Mouse (Mus musculus): ENCODE data around the gene Klhl21. TPM values are rescaled to one million over a fixed set of nuclear protein-coding genes. Genes with fewer than 3 reads are reported as not detected.
A peak's percentile ranks its signal among the peaks of the same experiment; 100 is the strongest.

Gene Klhl21
- polyA plus RNA-seq, 1 experiment from 2014 or later, result 4.7 TPM

GRCm38 (mm10) chr4:151981363-151981762 lies 27.2 kb upstream of the Klhl21 start:
- ATAC-seq, result peak; percentile 50; the same call in 1 of the 2 replicates
- 11% methylated on average over 5 of the region's 5 CpGs for WGBS

GRCm38 (mm10) chr4:151983043-151983442 lies 25.6 kb upstream of the Klhl21 start:
- WGBS, result 61% methylated on average over 17 of the region's 17 CpGs
- Histone ChIP-seq H3K27me3 (replicated peaks; ENCODE audit: control insufficient read depth, insufficient read depth, low read length) (no peaks in the 10 kb centered on the region), H3K4me1 (ENCODE audit: control insufficient read depth, insufficient read depth, low read depth, low read length) (peaks cover 13% of the 10 kb centered on the region), H3K9me3 (ENCODE audit: control insufficient read depth, low read length) (no peaks in the 10 kb centered on the region), H3K27ac (ENCODE audit: low read depth, low read length) (no peak overlapping the region), H3K9ac (ENCODE audit: low read depth, low read length) (no peak overlapping the region; the same call in 1 of the 2 replicates), H3K36me3 (ENCODE audit: control insufficient read depth, insufficient read depth, low read length) (peaks cover 10% of the 10 kb centered on the region), H3K4me3 (ENCODE audit: low read length) (no peak overlapping the region), H3K4me2 (ENCODE audit: low read length) (no peak overlapping the region)
- ATAC-seq, result no peak

More at GRCm38 (mm10) chr4:151981363-151981762, 27.2 kb upstream of the Klhl21 start:
- no peak overlapping the region for H3K9ac ChIP-seq (ENCODE audit: low read depth, low read length)
- H3K36me3 ChIP-seq (ENCODE audit: control insufficient read depth, insufficient read depth, low read length), result peaks cover 10% of the 10 kb centered on the region
- no peaks in the 10 kb centered on the region for H3K9me3 ChIP-seq (ENCODE audit: control insufficient read depth, low read length)
- peaks cover 2% of the 10 kb centered on the region for H3K4me1 ChIP-seq (ENCODE audit: control insufficient read depth, insufficient read depth, low read depth, low read length)
- H3K4me3 ChIP-seq (ENCODE audit: low read length), result no peak overlapping the region
- no peak overlapping the region for H3K4me2 ChIP-seq (ENCODE audit: low read length)
- no peaks in the 10 kb centered on the region for H3K27me3 ChIP-seq (replicated peaks; ENCODE audit: control insufficient read depth, insufficient read depth, low read length)
- no peak overlapping the region for H3K27ac ChIP-seq (ENCODE audit: low read depth, low read length)

GRCm38 (mm10) chr4:151983560-151983959 lies 25.0 kb upstream of the Klhl21 start:
- H3K4me1 ChIP-seq (ENCODE audit: control insufficient read depth, insufficient read depth, low read depth, low read length), result peaks cover 13% of the 10 kb centered on the region
- no peak overlapping the region for H3K4me3 ChIP-seq (ENCODE audit: low read length)
- H3K4me2 ChIP-seq (ENCODE audit: low read length), result no peak overlapping the region
- 35% methylated on average over 8 of the region's 9 CpGs for WGBS
- ATAC-seq, result 0 out of 2 replicates have a peak, but pooled peaks have one; percentile 31
- no peak overlapping the region for H3K27ac ChIP-seq (ENCODE audit: low read depth, low read length)
- peak overlapping the region; percentile 30; the same call in 1 of the 2 replicates for H3K9ac ChIP-seq (ENCODE audit: low read depth, low read length)
- no peaks in the 10 kb centered on the region for H3K9me3 ChIP-seq (ENCODE audit: control insufficient read depth, low read length)
- peaks cover 8% of the 10 kb centered on the region for H3K36me3 ChIP-seq (ENCODE audit: control insufficient read depth, insufficient read depth, low read length)
- no peaks in the 10 kb centered on the region for H3K27me3 ChIP-seq (replicated peaks; ENCODE audit: control insufficient read depth, insufficient read depth, low read length)

GRCm38 (mm10) chr4:151985886-151986285 lies 22.7 kb upstream of the Klhl21 start:
- H3K9ac ChIP-seq (ENCODE audit: low read depth, low read length), result no peak overlapping the region
- peaks cover 13% of the 10 kb centered on the region for H3K4me1 ChIP-seq (ENCODE audit: control insufficient read depth, insufficient read depth, low read depth, low read length)
- WGBS, result 43% methylated on average over 10 of the region's 10 CpGs
- ATAC-seq, result no peak
- no peak overlapping the region for H3K4me2 ChIP-seq (ENCODE audit: low read length)
- no peaks in the 10 kb centered on the region for H3K9me3 ChIP-seq (ENCODE audit: control insufficient read depth, low read length)
- H3K27ac ChIP-seq (ENCODE audit: low read depth, low read length), result no peak overlapping the region
- H3K4me3 ChIP-seq (ENCODE audit: low read length), result no peak overlapping the region
- H3K36me3 ChIP-seq (ENCODE audit: control insufficient read depth, insufficient read depth, low read length), result peaks cover 6% of the 10 kb centered on the region
- no peaks in the 10 kb centered on the region for H3K27me3 ChIP-seq (replicated peaks; ENCODE audit: control insufficient read depth, insufficient read depth, low read length)

GRCm38 (mm10) chr4:151986650-151987049 lies 22.0 kb upstream of the Klhl21 start:
- Histone ChIP-seq H3K27me3 (replicated peaks; ENCODE audit: control insufficient read depth, insufficient read depth, low read length) (no peaks in the 10 kb centered on the region), H3K36me3 (ENCODE audit: control insufficient read depth, insufficient read depth, low read length) (peaks cover 12% of the 10 kb centered on the region), H3K4me2 (ENCODE audit: low read length) (no peak overlapping the region), H3K27ac (ENCODE audit: low read depth, low read length) (no peak overlapping the region), H3K4me1 (ENCODE audit: control insufficient read depth, insufficient read depth, low read depth, low read length) (peaks cover 13% of the 10 kb centered on the region), H3K9me3 (ENCODE audit: control insufficient read depth, low read length) (no peaks in the 10 kb centered on the region), H3K4me3 (ENCODE audit: low read length) (no peak overlapping the region), H3K9ac (ENCODE audit: low read depth, low read length) (peak overlapping the region; percentile 11; the same call in 1 of the 2 replicates)
- 67% methylated on average over 8 of the region's 8 CpGs for WGBS
- no peak for ATAC-seq

GRCm38 (mm10) chr4:151988014-151988341 lies 20.6 kb upstream of the Klhl21 start:
- peak overlapping the region; percentile 64 for H3K4me3 ChIP-seq (ENCODE audit: low read length)
- H3K27me3 ChIP-seq (replicated peaks; ENCODE audit: control insufficient read depth, insufficient read depth, low read length), result no peaks in the 10 kb centered on the region
- H3K9me3 ChIP-seq (ENCODE audit: control insufficient read depth, low read length), result no peaks in the 10 kb centered on the region
- WGBS, result 27% methylated on average over 10 of the region's 10 CpGs
- H3K9ac ChIP-seq (ENCODE audit: low read depth, low read length), result peak overlapping the region; percentile 91
- H3K4me1 ChIP-seq (ENCODE audit: control insufficient read depth, insufficient read depth, low read depth, low read length), result peaks cover 13% of the 10 kb centered on the region
- H3K36me3 ChIP-seq (ENCODE audit: control insufficient read depth, insufficient read depth, low read length), result peaks cover 21% of the 10 kb centered on the region
- H3K4me2 ChIP-seq (ENCODE audit: low read length), result peak overlapping the region; percentile 60
- ATAC-seq, result no peak
- peak overlapping the region; percentile 83 for H3K27ac ChIP-seq (ENCODE audit: low read depth, low read length)

GRCm38 (mm10) chr4:151988342-151989109 lies 20.1 kb upstream of the Klhl21 start, which contains the start of gene Thap3:
Gene Thap3 (minus strand): TSS chr4:151988997.
- Histone ChIP-seq H3K36me3 (ENCODE audit: control insufficient read depth, insufficient read depth, low read length) (peaks cover 21% of the 10 kb centered on the region), H3K27me3 (replicated peaks; ENCODE audit: control insufficient read depth, insufficient read depth, low read length) (no peaks in the 10 kb centered on the region), H3K4me1 (ENCODE audit: control insufficient read depth, insufficient read depth, low read depth, low read length) (peaks cover 13% of the 10 kb centered on the region), H3K4me3 (ENCODE audit: low read length) (peak within 1 kb of the TSS; percentile 64), H3K9me3 (ENCODE audit: control insufficient read depth, low read length) (no peaks in the 10 kb centered on the region), H3K27ac (ENCODE audit: low read depth, low read length) (peak within 1 kb of the TSS; percentile 83), H3K9ac (ENCODE audit: low read depth, low read length) (peak within 1 kb of the TSS; percentile 91), H3K4me2 (ENCODE audit: low read length) (peak within 1 kb of the TSS; percentile 60)
- peak; percentile 81 for ATAC-seq
- under 1% methylated on average over 54 of the region's 54 CpGs for WGBS

- 34% methylated on average over 6 of the region's 6 CpGs for WGBS
- peaks cover 19% of the 10 kb centered on the region for H3K4me1 ChIP-seq (ENCODE audit: control insufficient read depth, insufficient read depth, low read depth, low read length)
- peaks cover 21% of the 10 kb centered on the region for H3K36me3 ChIP-seq (ENCODE audit: control insufficient read depth, insufficient read depth, low read length)
- no peaks in the 10 kb centered on the region for H3K9me3 ChIP-seq (ENCODE audit: control insufficient read depth, low read length)
- ATAC-seq, result peak; percentile 22
- H3K4me2 ChIP-seq (ENCODE audit: low read length), result peak overlapping the region; percentile 60
- no peak overlapping the region; the same call in 1 of the 2 replicates for H3K9ac ChIP-seq (ENCODE audit: low read depth, low read length)
- peak overlapping the region; percentile 64 for H3K4me3 ChIP-seq (ENCODE audit: low read length)
- no peak overlapping the region for H3K27ac ChIP-seq (ENCODE audit: low read depth, low read length)
- H3K27me3 ChIP-seq (replicated peaks; ENCODE audit: control insufficient read depth, insufficient read depth, low read length), result no peaks in the 10 kb centered on the region
Observed at GRCm38 (mm10) chr4:151989110-151989488, 19.5 kb upstream of the Klhl21 start.

GRCm38 (mm10) chr4:151992091-151992490 lies 16.5 kb upstream of the Klhl21 start:
- H3K9me3 ChIP-seq (ENCODE audit: control insufficient read depth, low read length), result no peaks in the 10 kb centered on the region
- peaks cover 20% of the 10 kb centered on the region for H3K4me1 ChIP-seq (ENCODE audit: control insufficient read depth, insufficient read depth, low read depth, low read length)
- H3K9ac ChIP-seq (ENCODE audit: low read depth, low read length), result no peak overlapping the region
- ATAC-seq, result no peak
- WGBS, result 91% methylated on average over 9 of the region's 9 CpGs
- no peak overlapping the region for H3K27ac ChIP-seq (ENCODE audit: low read depth, low read length)
- no peak overlapping the region for H3K4me3 ChIP-seq (ENCODE audit: low read length)
- H3K4me2 ChIP-seq (ENCODE audit: low read length), result no peak overlapping the region
- no peaks in the 10 kb centered on the region for H3K27me3 ChIP-seq (replicated peaks; ENCODE audit: control insufficient read depth, insufficient read depth, low read length)
- H3K36me3 ChIP-seq (ENCODE audit: control insufficient read depth, insufficient read depth, low read length), result peaks cover 21% of the 10 kb centered on the region
